ENCODE assay signal across 26 mouse cellular contexts in the genomic region with DNA sequence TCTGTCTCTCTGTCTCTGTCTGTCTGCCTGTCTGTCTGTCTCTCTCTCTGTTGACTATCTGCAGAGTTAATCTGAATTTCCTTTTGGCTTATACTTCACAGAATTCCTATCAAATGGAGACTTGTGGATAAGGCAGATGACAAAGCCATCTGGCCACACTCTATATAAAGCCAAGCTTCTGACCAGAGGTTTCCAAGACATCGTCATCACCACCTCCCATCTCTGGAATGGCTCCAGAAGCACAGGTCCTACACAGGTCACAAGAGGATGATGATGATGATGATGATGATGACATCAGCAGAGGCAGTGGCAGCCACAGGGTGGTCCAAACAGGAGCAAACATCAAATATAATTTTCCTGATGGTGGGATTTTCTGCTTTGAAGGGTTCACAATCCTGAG.
DNase-seq lines count a peak whose midpoint lies in the region; ATAC-seq and TF ChIP-seq lines count a peak whose summit lies in the region.
"Had no signal": no experiment of that assay in that cellular context is flagged by ENCODE, and none has a peak within 500 bp of the region (broad histone marks: within the 10 kb centered on the region; RNA-seq: fewer than 3 reads in every experiment).

No protein-coding gene starts in this region.

- no peaks in the 10 kb centered on the region for H3K9me3 ChIP-seq in heart, embryonic 13.5 days
- H3K9me3 ChIP-seq: embryonic facial prominence, embryonic 10.5 days; embryonic facial prominence, embryonic 15.5 days; forebrain, embryonic 13.5 days; hindbrain, embryonic 10.5 days; hindbrain, embryonic 15.5 days; liver, embryonic 13.5 days; megakaryocyte, embryonic 14.5 days; midbrain, embryonic 13.5 days; neural tube, embryonic 13.5 days; stomach, embryonic 15.5 days had no signal

- no peak overlapping the region for H3K9ac ChIP-seq in heart, embryonic 13.5 days
- H3K9ac ChIP-seq: embryonic facial prominence, embryonic 15.5 days; forebrain, embryonic 13.5 days; hindbrain, embryonic 15.5 days; liver, embryonic 13.5 days; midbrain, embryonic 13.5 days; neural tube, embryonic 13.5 days; stomach, embryonic 15.5 days had no signal

- no peak for TF ChIP-seq POLR2A in kidney, adult 2 months (IDR thresholded peaks at IDR 0.05; ENCODE audit: low read depth, low read length)

- no peaks in the 10 kb centered on the region for H3K36me3 ChIP-seq in kidney, adult 2 months (ENCODE audit: control insufficient read depth, insufficient read depth, low read length)
- no peaks in the 10 kb centered on the region for H3K36me3 ChIP-seq in heart, embryonic 13.5 days
- H3K36me3 ChIP-seq: embryonic facial prominence, embryonic 10.5 days; embryonic facial prominence, embryonic 15.5 days; hindbrain, embryonic 10.5 days; hindbrain, embryonic 15.5 days; liver, embryonic 13.5 days; midbrain, embryonic 13.5 days; neural tube, embryonic 13.5 days; stomach, embryonic 15.5 days had no signal

- ATAC-seq in heart, embryonic 13.5 days (ENCODE audit: extremely low read depth, insufficient number of reproducible peaks, low FRiP score, low TSS enrichment): no peak
- no peak for ATAC-seq in megakaryocyte-erythroid progenitor cell, adult 5-6 weeks (replicated peaks; ENCODE audit: low FRiP score, low TSS enrichment, poor library complexity, severe bottlenecking)
- ATAC-seq: forebrain, embryonic 13.5 days; midbrain, embryonic 13.5 days had no signal

- H3K27ac ChIP-seq in kidney, adult 2 months (ENCODE audit: insufficient read depth, low read depth, low read length): peak overlapping the region; percentile 16; the same call in 1 of the 2 replicates
- H3K27ac ChIP-seq in heart, embryonic 13.5 days (replicated peaks): peak overlapping the region; percentile 88; the same call in 1 of the 2 replicates
- H3K27ac ChIP-seq: embryonic facial prominence, embryonic 10.5 days; embryonic facial prominence, embryonic 15.5 days; forebrain, embryonic 13.5 days; hindbrain, embryonic 10.5 days; hindbrain, embryonic 15.5 days; liver, embryonic 13.5 days; midbrain, embryonic 13.5 days; neural tube, embryonic 13.5 days; stomach, embryonic 15.5 days had no signal

- no peak for DNase-seq in kidney, adult 2 months
- no peak for DNase-seq in kidney, postnatal 4 days
- DNase-seq in heart, postnatal 25 days (ENCODE audit: low spot score): peak; percentile 27
- no peak for DNase-seq in ovary, postnatal 14 days (ENCODE audit: low spot score)
- DNase-seq: adrenal gland, adult 2 months; adrenal gland, postnatal 36 days; B cell, adult 2 months; cerebellum, adult 2 months; cerebellum, postnatal 14 days; gastrocnemius, postnatal 14 days; kidney, postnatal 36 days; layer of hippocampus, postnatal 36 days; left cerebral cortex, postnatal 4 days; liver, embryonic 13.5 days; lung, adult 18-20 months had no signal

- 66% methylated on average over 1 of the region's 1 CpGs for WGBS in kidney, adult 2 months
- 48% methylated on average over 1 of the region's 1 CpGs for WGBS in heart, embryonic 13.5 days

- no peak overlapping the region for H3K4me2 ChIP-seq in heart, embryonic 13.5 days
- H3K4me2 ChIP-seq: embryonic facial prominence, embryonic 15.5 days; forebrain, embryonic 13.5 days; hindbrain, embryonic 15.5 days; liver, embryonic 13.5 days; midbrain, embryonic 13.5 days; neural tube, embryonic 13.5 days; stomach, embryonic 15.5 days had no signal

- intact Hi-C loops in heart, postnatal 25 days (cut with DNase I): no loop called here

- no peaks in the 10 kb centered on the region for H3K4me1 ChIP-seq in kidney, adult 2 months (ENCODE audit: control insufficient read depth, insufficient read depth, low read length)
- H3K4me1 ChIP-seq in heart, embryonic 13.5 days: peaks cover 50% of the 10 kb centered on the region

- no peak for TF ChIP-seq CTCF in kidney, adult 2 months (conservative IDR thresholded peaks at IDR 0.05; ENCODE audit: insufficient read depth, insufficient read length, low read depth, low read length)

- H3K4me3 ChIP-seq in kidney, adult 2 months (ENCODE audit: insufficient read depth, low read depth, low read length): no peak overlapping the region
- H3K4me3 ChIP-seq in heart, embryonic 13.5 days: no peak overlapping the region
- H3K4me3 ChIP-seq: embryonic facial prominence, embryonic 10.5 days; embryonic facial prominence, embryonic 15.5 days; forebrain, embryonic 13.5 days; hindbrain, embryonic 10.5 days; hindbrain, embryonic 15.5 days; liver, embryonic 13.5 days; midbrain, embryonic 13.5 days; neural tube, embryonic 13.5 days; stomach, embryonic 15.5 days had no signal

- no peaks in the 10 kb centered on the region for H3K27me3 ChIP-seq in kidney, adult 2 months (replicated peaks; ENCODE audit: control insufficient read depth, insufficient read depth, low read length)
- no peaks in the 10 kb centered on the region for H3K27me3 ChIP-seq in heart, embryonic 13.5 days (replicated peaks)
- H3K27me3 ChIP-seq: embryonic facial prominence, embryonic 15.5 days; forebrain, embryonic 13.5 days; hindbrain, embryonic 15.5 days; liver, embryonic 13.5 days; megakaryocyte, embryonic 14.5 days; neural tube, embryonic 13.5 days; stomach, embryonic 15.5 days had no signal
